Mouse (Mus musculus) CH12.LX (cell line): Measurements from ENCODE around the gene Tmed2. TPM values are rescaled to one million over a fixed set of nuclear protein-coding genes. Genes with fewer than 3 reads are reported as not detected.

Experiments
- DNase-seq: peaks from one replicate; pipeline ENCODE4 v3.0.0-alpha.2; 2013; ENCODE audit errors: extremely low read depth
- H3K27ac ChIP-seq: 2 replicates; pipeline ENCODE4 v1.5.1; 2012; ENCODE audit warnings: low read depth, mild to moderate bottlenecking, control low read depth, moderate library complexity; ENCODE audit not compliant: insufficient read depth
- H3K27me3 ChIP-seq: replicated peaks from 2 replicates; pipeline ENCODE3; 2012; ENCODE audit warnings: inconsistent platforms
- H3K36me3 ChIP-seq, 2 experiments: replicated peaks in 1 of 2; 2 replicates each; pipeline versions ENCODE3 to v1.6.1; 2012; ENCODE audit warnings: inconsistent platforms in 1 of 2, low read length in 1 of 2, mild to moderate bottlenecking in 1 of 2, mixed read lengths in 1 of 2, moderate library complexity in 1 of 2; ENCODE audit not compliant: control insufficient read depth in 1 of 2, insufficient read depth in 1 of 2
- H3K4me1 ChIP-seq, 2 experiments: 2 replicates each; pipeline ENCODE4 v1.6.1; 2012; ENCODE audit warnings: inconsistent platforms in 1 of 2, moderate library complexity in 1 of 2; ENCODE audit not compliant: insufficient read depth in 2 of 2, control insufficient read depth in 1 of 2
- H3K4me2 ChIP-seq: 2 replicates; pipeline ENCODE4 v1.6.1; 2012; ENCODE audit warnings: low read depth, mild to moderate bottlenecking, control low read depth; ENCODE audit not compliant: poor library complexity, insufficient read depth, severe bottlenecking
- H3K4me3 ChIP-seq, 3 experiments: fragments of 150-350 bp in 1 of 3; sonication (generic) in 1 of 3; replicated peaks in 1 of 3; 2 replicates each; pipeline versions ENCODE3 to v1.5.1; 2011 to 2012; ENCODE audit warnings: low read depth in 2 of 3, low read length in 2 of 3, mild to moderate bottlenecking in 2 of 3, moderate library complexity in 2 of 3, control low read depth in 1 of 3, improper control_type of control experiment in 1 of 3, inconsistent platforms in 1 of 3, mixed read lengths in 1 of 3; ENCODE audit not compliant: poor library complexity in 1 of 3
- H3K79me2 ChIP-seq: replicated peaks from 2 replicates; pipeline ENCODE4 v1.6.1; 2012; ENCODE audit warnings: mild to moderate bottlenecking, moderate library complexity; ENCODE audit not compliant: control insufficient read depth, poor library complexity, insufficient read depth, severe bottlenecking; ENCODE audit errors: extremely low read depth
- H3K9ac ChIP-seq: 2 replicates; pipeline ENCODE4 v1.6.1; 2012; ENCODE audit warnings: low read depth, mild to moderate bottlenecking, control low read depth, moderate library complexity; ENCODE audit not compliant: insufficient read depth
- H3K9me3 ChIP-seq: replicated peaks from 2 replicates; pipeline ENCODE3; 2012; ENCODE audit warnings: low read length, inconsistent platforms, mixed read lengths
- CHD1 ChIP-seq: IDR thresholded peaks from 2 replicates; pipeline ENCODE4 v1.6.1; 2012; ENCODE audit warnings: low read depth, low read length, improper control_type of control experiment, inconsistent platforms
- CTCF ChIP-seq, 2 experiments: IDR thresholded peaks in 1 of 2; conservative IDR thresholded peaks in 1 of 2; 2 replicates each; pipeline ENCODE4 v1.5.1; 2011 to 2012; ENCODE audit warnings: low read depth in 2 of 2, low read length in 2 of 2, improper control_type of control experiment in 1 of 2, inconsistent platforms in 1 of 2, mild to moderate bottlenecking in 1 of 2, moderate library complexity in 1 of 2
- E2F4 ChIP-seq: IDR thresholded peaks from 2 replicates; pipeline ENCODE4 v1.6.1; 2011; ENCODE audit warnings: low read depth, low read length, improper control_type of control experiment; ENCODE audit not compliant: insufficient replicate concordance
- EP300 ChIP-seq: IDR thresholded peaks from 2 replicates; pipeline ENCODE4 v1.6.1; 2011; ENCODE audit warnings: low read length, improper control_type of control experiment
- JUN ChIP-seq: IDR thresholded peaks from 2 replicates; pipeline ENCODE4 v1.6.1; 2011; ENCODE audit warnings: low read depth, mild to moderate bottlenecking, low read length, improper control_type of control experiment, moderate library complexity; ENCODE audit not compliant: insufficient read depth
- MAFK ChIP-seq: IDR thresholded peaks from 2 replicates; pipeline ENCODE4 v1.6.1; 2011; ENCODE audit warnings: low read length, improper control_type of control experiment; ENCODE audit not compliant: insufficient replicate concordance
- MAX ChIP-seq: IDR thresholded peaks from 2 replicates; pipeline ENCODE4 v1.6.1; 2011; ENCODE audit warnings: low read length, improper control_type of control experiment
- NELFE ChIP-seq: IDR thresholded peaks from 2 replicates; pipeline ENCODE4 v1.6.1; 2011; ENCODE audit warnings: low read depth, low read length, improper control_type of control experiment
- POLR2AphosphoS2 ChIP-seq: IDR thresholded peaks from 2 replicates; pipeline ENCODE4 v1.6.1; 2011; ENCODE audit warnings: low read depth, low read length, improper control_type of control experiment
- RAD21 ChIP-seq: IDR thresholded peaks from 2 replicates; pipeline ENCODE4 v1.6.1; 2011; ENCODE audit warnings: low read depth, mild to moderate bottlenecking, low read length, improper control_type of control experiment, moderate library complexity
- RCOR1 ChIP-seq: conservative IDR thresholded peaks from 2 replicates; pipeline ENCODE4 v1.6.1; 2012; ENCODE audit warnings: low read depth, mild to moderate bottlenecking, inconsistent platforms, low read length, improper control_type of control experiment
- TBP ChIP-seq: conservative IDR thresholded peaks from 2 replicates; pipeline ENCODE4 v1.6.1; 2011; ENCODE audit warnings: low read depth, low read length, improper control_type of control experiment
- UBTF ChIP-seq: IDR thresholded peaks from 2 replicates; pipeline ENCODE4 v1.6.1; 2012; ENCODE audit warnings: low read depth, mild to moderate bottlenecking, inconsistent platforms, low read length, improper control_type of control experiment, moderate library complexity
- USF1 ChIP-seq: IDR thresholded peaks from 2 replicates; pipeline ENCODE4 v1.6.1; 2014; ENCODE audit warnings: low read depth, mild to moderate bottlenecking, inconsistent platforms, low read length, improper control_type of control experiment
- ZC3H11A ChIP-seq: IDR thresholded peaks from 2 replicates; pipeline ENCODE4 v1.6.1; 2012; ENCODE audit warnings: low read depth, mild to moderate bottlenecking, inconsistent platforms, low read length, improper control_type of control experiment
- ZKSCAN1 ChIP-seq: IDR thresholded peaks from 2 replicates; pipeline ENCODE4 v1.6.1; 2012; ENCODE audit warnings: low read depth, inconsistent platforms, low read length, improper control_type of control experiment, borderline replicate concordance
- ZMIZ1 ChIP-seq: IDR thresholded peaks from 2 replicates; pipeline ENCODE4 v1.6.1; 2012; ENCODE audit warnings: low read depth, mild to moderate bottlenecking, inconsistent platforms, low read length, improper control_type of control experiment
- dilution Hi-C: fragments of 300-500 bp; cut with MboI; formaldehyde crosslinking; loops from 2 replicates; pipeline ENCODE4 v1.14.3; 2020; ENCODE audit warnings: low sequenced_read_pairs; ENCODE audit not compliant: extremely low pct_unique_long_range_greater_than_20kb, extremely low pct_ligation_motif_present
- in situ Hi-C: fragments of 300-500 bp; cut with MboI; formaldehyde crosslinking; loops from 3 replicates; pipeline ENCODE4 v1.14.3; 2019; ENCODE audit warnings: low sequenced_read_pairs, low pct_ligation_motif_present, low pct_unique_long_range_greater_than_20kb, mixed read lengths
- polyA plus RNA-seq: library from polyadenylated mRNA; unstranded; fragments of >175 nt; gene quantifications from 2 replicates; pipeline ENCODE4 v1.2.1, GENCODE M21; 2012; ENCODE audit warnings: low read depth; ENCODE audit not compliant: insufficient read length
- total RNA-seq, 2 experiments: library from RNA; depleted of rRNA; stranded (reverse); fragments of 300-350 nt in 1 of 2; fragments of >200 nt in 1 of 2; gene quantifications; 2 replicates each; pipeline ENCODE4 v1.2.3; 2012 to 2014

The Tmed2 gene
- total and polyA plus RNA-seq, 3 experiments: 205 to 769 (median 301) TPM

- H3K27ac ChIP-seq: no peak overlapping the region
- no peaks in the 10 kb centered on the region for H3K9me3 ChIP-seq
- no peak overlapping the region for H3K4me2 ChIP-seq
- H3K27me3 ChIP-seq: no peaks in the 10 kb centered on the region
- peaks cover 5 to 25% of the 10 kb centered on the region in 2 experiments for H3K36me3 ChIP-seq
- dilution Hi-C loops: no loop called here
- in situ Hi-C loops: no loop called here
- peaks cover 10 to 23% of the 10 kb centered on the region in 2 experiments for H3K4me1 ChIP-seq
- H3K79me2 ChIP-seq: no peaks in the 10 kb centered on the region
- no peak overlapping the region for H3K4me3 ChIP-seq
- no peak overlapping the region for H3K9ac ChIP-seq
- no peak for TF ChIP-seq ZC3H11A
- no peak for DNase-seq
These were observed 29.9 kb upstream of the Tmed2 start for GRCm38 (mm10) chr5:124510536-124511050.

- Histone ChIP-seq H3K4me3 (no peak overlapping the region), H3K4me1 (peaks cover 7 to 14% of the 10 kb centered on the region in 2 experiments), H3K27me3 (no peaks in the 10 kb centered on the region), H3K36me3 (peaks cover 5 to 28% of the 10 kb centered on the region in 2 experiments), H3K79me2 (no peaks in the 10 kb centered on the region), H3K4me2 (no peak overlapping the region), H3K27ac (no peak overlapping the region), H3K9ac (no peak overlapping the region), H3K9me3 (peaks cover 4% of the 10 kb centered on the region)
- dilution Hi-C loops (no loop called here), in situ Hi-C loops (no loop called here)
- no peak for DNase-seq
- no peak for TF ChIP-seq POLR2AphosphoS2
- no peak for TF ChIP-seq RAD21
- TF ChIP-seq CTCF (conservative IDR thresholded peaks at IDR 0.05 in 1 of 2, IDR thresholded peaks at IDR 0.05 in 1 of 2; ENCODE audit: low read depth in 2 of 2, low read length in 2 of 2): no peak
- TF ChIP-seq JUN: no peak
- TF ChIP-seq MAFK: no peak
- no peak for TF ChIP-seq RCOR1
- TF ChIP-seq NELFE: no peak
- TF ChIP-seq ZC3H11A: no peak
- TF ChIP-seq TBP: no peak
- TF ChIP-seq CHD1: no peak
- TF ChIP-seq USF1: no peak
These were observed 24.7 kb upstream of the Tmed2 start for GRCm38 (mm10) chr5:124515789-124516188.

GRCm38 (mm10) chr5:124518648-124519047, 21.8 kb upstream of the Tmed2 start:
- no peak overlapping the region for H3K4me2 ChIP-seq
- no peaks in the 10 kb centered on the region for H3K79me2 ChIP-seq
- H3K9ac ChIP-seq: no peak overlapping the region
- peaks cover 5 to 17% of the 10 kb centered on the region in 2 experiments for H3K36me3 ChIP-seq
- dilution Hi-C loops: no loop called here
- H3K4me3 ChIP-seq: no peak overlapping the region
- TF ChIP-seq CTCF (conservative IDR thresholded peaks at IDR 0.05 in 1 of 2, IDR thresholded peaks at IDR 0.05 in 1 of 2; ENCODE audit: low read depth in 2 of 2, low read length in 2 of 2): no peak
- TF ChIP-seq MAX: no peak
- TF ChIP-seq E2F4: no peak
- TF ChIP-seq USF1: no peak
- no peak for TF ChIP-seq CHD1
- no peak for TF ChIP-seq UBTF
- TF ChIP-seq POLR2AphosphoS2: no peak
- TF ChIP-seq ZKSCAN1: no peak
- no peak for TF ChIP-seq EP300
- TF ChIP-seq NELFE: no peak
- no peak for TF ChIP-seq ZMIZ1
- TF ChIP-seq, all 38 proteins: peak for 0
- Histone ChIP-seq H3K27ac (no peak overlapping the region), H3K9me3 (peaks cover 4% of the 10 kb centered on the region), H3K4me1 (peaks cover 14 to 23% of the 10 kb centered on the region in 2 experiments), H3K27me3 (no peaks in the 10 kb centered on the region)
- in situ Hi-C loops: no loop called here
- no peak for DNase-seq
